Mouse (Mus musculus) thymus, adult 2 months (tissue): Measurements from ENCODE around the gene Bmf.

ENCODE experiments used
- CTCF ChIP-seq: fragments of 200-500 bp; IDR thresholded peaks from 2 replicates; pipeline ENCODE4 v1.5.1; 2012; ENCODE audit warnings: mild to moderate bottlenecking, control low read depth, low read length, moderate library complexity, borderline replicate concordance; ENCODE audit not compliant: control insufficient read depth, poor library complexity, insufficient read depth; ENCODE audit errors: extremely low read depth
- POLR2A ChIP-seq: fragments of 200-500 bp; IDR thresholded peaks from 2 replicates; pipeline ENCODE4 v1.6.1; 2012; ENCODE audit warnings: mild to moderate bottlenecking, low read length, control low read depth, moderate library complexity; ENCODE audit not compliant: control insufficient read depth, poor library complexity, insufficient read depth; ENCODE audit errors: extremely low read depth

DNA sequence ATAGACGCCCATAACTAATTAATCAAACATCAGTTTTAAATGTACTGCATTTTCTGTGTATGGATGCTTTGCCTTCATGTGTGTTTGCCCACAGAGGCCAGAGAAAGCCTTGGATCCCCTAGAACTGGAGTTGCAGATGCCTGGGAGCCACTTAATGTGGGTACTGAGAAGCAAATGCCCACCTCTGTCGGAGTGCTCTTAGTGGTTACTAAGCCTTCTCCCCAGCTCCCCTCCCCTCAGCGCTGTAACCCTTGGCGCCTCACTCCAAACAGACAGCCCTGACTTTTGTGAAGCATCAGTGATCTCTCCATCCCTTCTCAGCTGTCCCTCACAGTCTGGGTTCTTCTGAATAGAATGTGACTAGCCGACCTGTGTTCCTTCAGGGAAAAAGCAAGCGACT lies 51.0 kb downstream of the Bmf start:
- TF ChIP-seq CTCF (no peak), POLR2A (no peak)
